Mouse (Mus musculus): Measurements from ENCODE around the gene Ift43.

Ift43 gene

GRCm38 (mm10) chr12:86129696-86130095, 47.4 kb downstream of the Ift43 start:
- DNase-seq (ENCODE audit: low read depth) = no peak

- peak; percentile 65 for DNase-seq (ENCODE audit: low read depth)
Observed at GRCm38 (mm10) chr12:86132799-86133198, 50.5 kb downstream of the Ift43 start.

- DNase-seq (ENCODE audit: low read depth) = no peak
Observed at GRCm38 (mm10) chr12:86135691-86136090, 53.4 kb downstream of the Ift43 start.

GRCm38 (mm10) chr12:86138696-86139095, 56.4 kb downstream of the Ift43 start:
- DNase-seq (ENCODE audit: low read depth) = no peak

- peak; percentile 35 for DNase-seq (ENCODE audit: low read depth)
Observed at GRCm38 (mm10) chr12:86142389-86142788, 60.0 kb downstream of the Ift43 start.

- no peak for DNase-seq (ENCODE audit: low read depth)
Observed at GRCm38 (mm10) chr12:86146246-86146645, 63.9 kb downstream of the Ift43 start.

GRCm38 (mm10) chr12:86148271-86148670, 65.9 kb downstream of the Ift43 start:
- no peak for DNase-seq (ENCODE audit: low read depth)

- DNase-seq (ENCODE audit: low read depth) = no peak
Observed at GRCm38 (mm10) chr12:86149087-86149486, 66.7 kb downstream of the Ift43 start.

- DNase-seq (ENCODE audit: low read depth) = no peak
Observed at GRCm38 (mm10) chr12:86151941-86152340, 69.6 kb downstream of the Ift43 start.

- no peak for DNase-seq (ENCODE audit: low read depth)
Observed at GRCm38 (mm10) chr12:86153213-86153957, 71.0 kb downstream of the Ift43 start.

- no peak for DNase-seq (ENCODE audit: low read depth)
Observed at GRCm38 (mm10) chr12:86155176-86155575, 72.8 kb downstream of the Ift43 start.

GRCm38 (mm10) chr12:86157166-86157565, 74.8 kb downstream of the Ift43 start:
- no peak for DNase-seq (ENCODE audit: low read depth)

- DNase-seq (ENCODE audit: low read depth) = peak; percentile 8
Observed at GRCm38 (mm10) chr12:86157894-86158444, 75.6 kb downstream of the Ift43 start.

- DNase-seq (ENCODE audit: low read depth) = no peak
Observed at GRCm38 (mm10) chr12:86158689-86159483, 76.5 kb downstream of the Ift43 start.

- DNase-seq (ENCODE audit: low read depth) = no peak
Observed at GRCm38 (mm10) chr12:86161436-86161835, 79.1 kb downstream of the Ift43 start.

GRCm38 (mm10) chr12:86161942-86162341, 79.6 kb downstream of the Ift43 start:
- DNase-seq (ENCODE audit: low read depth) = no peak

GRCm38 (mm10) chr12:86162890-86163816, 80.8 kb downstream of the Ift43 start:
- DNase-seq (ENCODE audit: low read depth) = no peak

GRCm38 (mm10) chr12:86166244-86166643, 83.9 kb downstream of the Ift43 start:
- peak; percentile 86 for DNase-seq (ENCODE audit: low read depth)

- DNase-seq (ENCODE audit: low read depth) = no peak
Observed at GRCm38 (mm10) chr12:86167075-86167474, 84.7 kb downstream of the Ift43 start.

- DNase-seq (ENCODE audit: low read depth) = no peak
Observed at GRCm38 (mm10) chr12:86168712-86169111, 86.4 kb downstream of the Ift43 start.

GRCm38 (mm10) chr12:86169195-86169594, 86.9 kb downstream of the Ift43 start:
- no peak for DNase-seq (ENCODE audit: low read depth)

GRCm38 (mm10) chr12:86173314-86173713, 91.0 kb downstream of the Ift43 start:
- no peak for DNase-seq (ENCODE audit: low read depth)

Data from 416B (cell line).